Mouse (Mus musculus) E14TG2a.4 (cell line): Measurements from ENCODE around the gene Lenep.

Source experiments
- CTCF ChIP-seq: conservative IDR thresholded peaks from 2 replicates; pipeline ENCODE4 v1.5.1; 2014; ENCODE audit warnings: low read length
- NANOG ChIP-seq: IDR thresholded peaks from 2 replicates; pipeline ENCODE4 v1.6.1; 2014; ENCODE audit warnings: borderline replicate concordance, low read length, mixed read lengths
- POU5F1 ChIP-seq: IDR thresholded peaks from 2 replicates; pipeline ENCODE4 v1.6.1; 2014; ENCODE audit warnings: low read length, borderline replicate concordance

DNA sequence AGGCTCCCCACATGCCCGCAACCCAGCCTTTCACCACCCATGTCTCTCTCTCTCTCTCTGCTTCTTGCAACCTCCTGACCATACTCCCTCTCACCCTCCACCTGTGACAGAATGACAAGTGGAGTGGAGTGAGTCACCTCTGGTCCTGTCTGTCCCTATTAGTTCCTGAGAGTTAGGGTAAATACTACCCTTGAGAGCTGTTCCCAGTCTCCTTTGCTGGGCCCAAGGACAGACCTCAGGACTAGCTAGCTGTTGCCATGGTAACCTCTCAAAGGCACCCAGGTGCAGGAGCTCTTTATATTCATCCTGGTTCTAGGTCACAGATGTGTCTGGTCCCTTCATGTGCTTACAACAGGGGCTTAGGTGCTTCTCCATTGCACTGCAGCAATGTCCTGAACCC lies 49.3 kb upstream of the Lenep start:
- TF ChIP-seq CTCF (no peak), POU5F1 (no peak), NANOG (no peak)
